Comparison of ENCODE assay signal across 8 mouse cellular contexts in the genomic region with DNA sequence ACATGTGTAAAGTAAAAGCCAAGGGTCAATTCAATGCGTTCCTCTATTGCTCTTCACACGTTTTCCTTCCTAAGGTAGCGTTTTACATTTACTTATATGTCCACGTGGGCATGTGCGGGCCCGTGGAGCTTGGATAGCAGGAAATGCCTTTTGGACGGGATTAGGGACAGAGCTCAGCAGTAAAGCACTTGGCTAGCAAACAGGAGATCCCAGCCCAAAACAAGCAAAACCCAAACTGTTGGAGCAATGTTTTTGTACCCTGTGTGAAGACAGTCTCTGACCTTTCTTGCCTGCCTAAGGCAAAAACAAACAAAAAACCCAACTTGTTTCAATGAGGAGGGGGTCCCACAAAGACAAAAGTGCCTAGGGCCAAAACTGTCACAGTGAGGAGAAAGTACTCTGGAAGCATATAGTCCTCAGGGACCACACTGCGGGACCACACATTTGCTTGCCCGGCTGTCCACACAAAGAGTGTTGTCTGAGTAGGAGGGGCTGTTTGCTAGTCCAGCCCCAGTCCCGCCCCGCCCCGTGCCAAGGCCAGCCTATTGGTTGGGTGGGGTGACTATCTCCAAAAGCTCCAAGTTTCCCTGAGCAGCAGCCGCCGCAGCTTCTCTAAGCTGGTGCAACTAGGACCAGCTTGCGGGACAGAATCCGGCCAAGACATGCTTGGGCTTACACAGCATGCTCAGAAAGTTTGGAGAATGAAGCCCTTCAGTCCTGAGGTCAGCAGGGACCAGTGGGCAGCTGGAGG. TPM values are rescaled to one million over a fixed set of nuclear protein-coding genes. Genes with fewer than 3 reads are reported as not detected.
DNase-seq lines count a peak whose midpoint lies in the region; ATAC-seq lines count a peak whose summit lies in the region.

A gene (plus strand): TSS at position 571 of the 751 bp plus-strand sequence.

- no peaks in the 10 kb centered on the region for H3K27me3 ChIP-seq in heart, embryonic 14.5 days (ENCODE audit: control insufficient read depth, insufficient read depth, low read length)

- DNase-seq in A20 (ENCODE audit: low read depth, low spot score): peak; percentile 59
- peak; percentile 92 for DNase-seq in adrenal gland, adult 2 months
- peak; percentile 93 for DNase-seq in kidney, postnatal 10 days
- peak; percentile 50 to 64 for DNase-seq in spleen, postnatal 36 days (ENCODE audit: low spot score in 2 of 2)
- DNase-seq in thymus, postnatal 10 days (ENCODE audit: low spot score in 2 of 2): no peak

- H3K79me2 ChIP-seq in macrophage (ENCODE audit: inconsistent target): peaks cover 29% of the 10 kb centered on the region

- peak; percentile 81 for ATAC-seq in erythroid progenitor cell, adult 5-6 weeks (replicated peaks; ENCODE audit: low FRiP score, poor library complexity, severe bottlenecking)
- peak; percentile 58; the same call in 1 of the 2 replicates for ATAC-seq in heart, embryonic 14.5 days (ENCODE audit: insufficient number of reproducible peaks, insufficient read depth, low FRiP score, low read depth)

- 26% methylated on average over 16 of the region's 16 CpGs for WGBS in heart, embryonic 14.5 days
- WGBS in macrophage (ENCODE audit: missing documents): 54% methylated on average over 16 of the region's 16 CpGs

- H3K4me2 ChIP-seq in heart, embryonic 14.5 days (ENCODE audit: low read length): peak within 1 kb of the TSS; percentile 61

- peaks cover 30% of the 10 kb centered on the region for H3K36me3 ChIP-seq in heart, embryonic 14.5 days (ENCODE audit: control insufficient read depth, insufficient read depth, low read length)
- H3K36me3 ChIP-seq in macrophage (ENCODE audit: inconsistent target): peaks cover 10% of the 10 kb centered on the region; the same call in 1 of the 2 replicates

- peak within 1 kb of the TSS; percentile 55 to 57 for H3K27ac ChIP-seq in heart, embryonic 14.5 days (replicated peaks in 1 of 2; ENCODE audit: control insufficient read depth in 1 of 2, insufficient read depth in 1 of 2, low read depth in 2 of 2, low read length in 2 of 2)
- H3K27ac ChIP-seq in macrophage: peak within 1 kb of the TSS; percentile 95

- H3K4me1 ChIP-seq in heart, embryonic 14.5 days (ENCODE audit: control insufficient read depth in 2 of 2, insufficient read depth in 2 of 2, low read length in 2 of 2): peaks cover 16 to 27% of the 10 kb centered on the region in 2 experiments

- H3K9ac ChIP-seq in heart, embryonic 14.5 days (ENCODE audit: low read length): peak within 1 kb of the TSS; percentile 66

- no peaks in the 10 kb centered on the region for H3K9me3 ChIP-seq in heart, embryonic 14.5 days (ENCODE audit: control insufficient read depth, low read length)

- peak within 1 kb of the TSS; percentile 32 to 45 for H3K4me3 ChIP-seq in heart, embryonic 14.5 days (ENCODE audit: control insufficient read depth in 1 of 2, insufficient read depth in 1 of 2, low read depth in 1 of 2, low read length in 2 of 2)
- peak within 1 kb of the TSS; percentile 60 for H3K4me3 ChIP-seq in macrophage (ENCODE audit: inconsistent target)

RNA-seq across cellular contexts. Expression of the gene that starts here (rescaled TPM):
- 10 to 100 TPM; 13.7 to 15.2 TPM for total RNA-seq in adrenal gland, adult 2 months (2021)
- polyA plus RNA-seq in adrenal gland, adult 2 months (2012; rRNA removed): 6.3 and 7.0 TPM in 2 replicates
- total RNA-seq in erythroid progenitor cell, adult 5-6 weeks (2015; ENCODE audit: low replicate concordance): 7.1 and 12.6 TPM in 2 replicates
- 8.0 TPM in 1 of 2 replicates, not detected in the other for total RNA-seq in erythroid progenitor cell, adult 5-6 weeks (2017; ENCODE audit: low replicate concordance)
- polyA plus RNA-seq in heart, embryonic 14.5 days (2014; fragmentation: Nextera tagmentation; extraction: Ambion mirVana): 4.4 and 4.6 TPM in 2 replicates
- total RNA-seq in macrophage (2018; cell fraction: chromatin; rRNA removed): 100 to 1,000 TPM in 2 of 26 experiments, 10 to 100 TPM in 24; 10.9 to 111 (median 45.2) TPM
- 10 to 100 TPM in 25 of 26 experiments, 1 to 10 TPM in 1; 9.0 to 31.1 (median 17.0) TPM for total RNA-seq in macrophage (2018; cell fraction: cytosol; rRNA removed)
- 100 to 1,000 TPM in 1 of 26 experiments, 10 to 100 TPM in 25; 14.5 to 102 (median 49.8) TPM for total RNA-seq in macrophage (2018; cell fraction: nucleus; rRNA removed)
- polyA plus RNA-seq in macrophage (2018): 20.3 to 38.2 TPM (median 30.4 TPM) in 3 replicates

Comparison
In these comparisons a context has a peak if more than half of its experiments do, and no peak if none do; other contexts are left out.
1. DNase-seq: peak in A20 (single experiment), adrenal gland, adult 2 months (single experiment), kidney, postnatal 10 days (single experiment) and spleen, postnatal 36 days (2 of 2); none in thymus, postnatal 10 days (0 of 2).